Comparison of ENCODE assay signal across 22 mouse cellular contexts in genomic region chrX:141873597-141873996, GRCm38 (mm10). TPM values are rescaled to one million over a fixed set of nuclear protein-coding genes. Genes with fewer than 3 reads are reported as not detected.
"Had no signal": no experiment of that assay in that cellular context is flagged by ENCODE, and none has a peak within 500 bp of the region (broad histone marks: within the 10 kb centered on the region; RNA-seq: fewer than 3 reads in every experiment).

No protein-coding gene starts in this region.

- H3K4me1 ChIP-seq: liver, embryonic 13.5 days; liver, embryonic 15.5 days; lung, embryonic 15.5 days; megakaryocyte, embryonic 14.5 days; midbrain, embryonic 15.5 days; neural tube, embryonic 12.5 days; stomach, embryonic 15.5 days had no signal

- H3K27me3 ChIP-seq: liver, embryonic 13.5 days; liver, embryonic 15.5 days; lung, embryonic 15.5 days; megakaryocyte, embryonic 14.5 days; midbrain, embryonic 15.5 days; neural tube, embryonic 12.5 days; stomach, embryonic 15.5 days had no signal

- ATAC-seq: liver, postnatal 0 days; lung, postnatal 0 days; midbrain, embryonic 15.5 days had no signal

- H3K36me3 ChIP-seq: liver, embryonic 13.5 days; liver, embryonic 15.5 days; lung, embryonic 15.5 days; midbrain, embryonic 15.5 days; neural tube, embryonic 12.5 days; stomach, embryonic 15.5 days had no signal

- H3K27ac ChIP-seq: liver, embryonic 13.5 days; liver, embryonic 15.5 days; lung, embryonic 15.5 days; macrophage; midbrain, embryonic 15.5 days; neural tube, embryonic 12.5 days; stomach, embryonic 15.5 days; stomach, postnatal 0 days had no signal

- H3K9me3 ChIP-seq: liver, embryonic 13.5 days; liver, embryonic 15.5 days; lung, embryonic 15.5 days; midbrain, embryonic 15.5 days; neural tube, embryonic 12.5 days; stomach, embryonic 15.5 days had no signal

- H3K4me2 ChIP-seq: liver, embryonic 13.5 days; liver, embryonic 15.5 days; lung, embryonic 15.5 days; midbrain, embryonic 15.5 days; neural tube, embryonic 12.5 days; stomach, embryonic 15.5 days had no signal

- H3K4me3 ChIP-seq: liver, embryonic 13.5 days; liver, embryonic 15.5 days; lung, embryonic 15.5 days; megakaryocyte, embryonic 14.5 days; midbrain, embryonic 15.5 days; neural tube, embryonic 12.5 days; stomach, embryonic 15.5 days had no signal

- DNase-seq: liver, embryonic 13.5 days; liver, postnatal 0 days; lung, adult 2 months; lung, postnatal 14 days; lung, postnatal 36 days; right cerebral cortex, postnatal 14 days; thymus, adult 2 months; thymus, postnatal 25 days; thymus, postnatal 4 days had no signal

- H3K9ac ChIP-seq: liver, embryonic 13.5 days; liver, embryonic 15.5 days; liver, postnatal 0 days; lung, embryonic 15.5 days; midbrain, embryonic 15.5 days; neural tube, embryonic 12.5 days; stomach, embryonic 15.5 days had no signal

RNA-seq across cellular contexts. Expression of gene Gm15294, which starts 1.4 kb away (rescaled TPM):
- polyA plus RNA-seq: liver, embryonic 15.5 days; liver, postnatal 0 days; lung, adult 2 months; lung, embryonic 15.5 days; lung, postnatal 0 days; macrophage; midbrain, embryonic 15.5 days; neural tube, embryonic 12.5 days; neural tube, embryonic 14.5 days; spleen, adult 2 months; stomach, postnatal 0 days; testis, adult 2 months; thymus, adult 2 months; urinary bladder, adult 2 months had no signal
